Mouse (Mus musculus): ENCODE measurements around the gene Thsd4. TPM values are rescaled to one million over a fixed set of nuclear protein-coding genes. Genes with fewer than 3 reads are reported as not detected.
A peak's percentile ranks its signal among the peaks of the same experiment; 100 is the strongest.

Gene Thsd4
- polyA plus RNA-seq, 1 experiment from 2014 or later: 5.6 TPM

DNA sequence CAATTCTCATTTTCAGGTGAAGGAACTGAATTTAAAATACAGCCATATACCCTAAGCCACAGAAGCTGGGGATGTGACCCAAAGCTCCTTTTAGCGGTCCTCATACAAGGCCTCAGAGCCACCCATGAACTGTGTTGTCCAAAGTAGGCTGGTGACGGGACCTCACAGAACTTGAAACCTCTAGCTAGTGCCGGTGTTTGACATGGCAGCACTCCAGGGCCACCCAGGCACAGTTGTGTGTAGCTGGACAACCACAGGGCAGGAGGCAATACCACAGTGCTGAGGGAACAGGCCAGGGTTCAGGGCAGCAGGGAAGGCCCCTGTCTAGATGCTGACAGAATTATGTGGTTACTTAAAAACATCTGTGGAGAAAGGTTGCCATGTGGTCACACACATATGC lies 499.5 kb downstream of the Thsd4 start:
- ATAC-seq (ENCODE audit: low FRiP score, low TSS enrichment) (no peak), DNase-seq (no peak)
- Histone ChIP-seq H3K4me2 (ENCODE audit: low read length) (no peak overlapping the region), H3K27me3 (ENCODE audit: control insufficient read depth, insufficient read depth, low read length) (no peaks in the 10 kb centered on the region), H3K9ac (replicated peaks; ENCODE audit: low read length) (no peak overlapping the region), H3K4me3 (replicated peaks; ENCODE audit: low read depth, low read length) (no peak overlapping the region), H3K4me1 (ENCODE audit: control insufficient read depth, insufficient read depth, low read length) (peaks cover 8% of the 10 kb centered on the region), H3K9me3 (ENCODE audit: control insufficient read depth, low read length) (no peaks in the 10 kb centered on the region), H3K36me3 (ENCODE audit: control insufficient read depth, insufficient read depth, low read length) (no peaks in the 10 kb centered on the region), H3K27ac (replicated peaks; ENCODE audit: low read depth, low read length) (no peak overlapping the region)
- WGBS: 75% methylated on average over 3 of the region's 3 CpGs

DNA sequence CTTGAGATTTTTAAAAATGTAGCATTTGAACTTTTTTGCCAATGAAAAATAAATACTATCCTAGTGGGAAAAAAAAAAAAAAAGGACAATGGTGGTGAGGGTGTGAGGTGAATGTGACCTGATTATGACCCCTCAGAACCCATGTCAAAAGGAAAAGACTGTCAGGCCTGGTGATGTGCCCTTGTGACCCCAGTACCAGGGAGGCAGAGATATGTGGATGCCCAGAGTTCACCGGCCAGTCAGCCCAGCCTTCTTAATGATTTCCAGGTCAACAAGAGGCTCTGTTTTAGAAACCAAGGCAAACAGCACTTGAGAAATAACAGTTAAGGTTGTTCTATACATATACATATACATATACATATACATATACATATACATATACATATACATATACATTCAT lies 501.4 kb downstream of the Thsd4 start:
- Histone ChIP-seq H3K9me3 (ENCODE audit: control insufficient read depth, low read length) (no peaks in the 10 kb centered on the region), H3K27ac (replicated peaks; ENCODE audit: low read depth, low read length) (no peak overlapping the region), H3K4me3 (replicated peaks; ENCODE audit: low read depth, low read length) (no peak overlapping the region), H3K27me3 (ENCODE audit: control insufficient read depth, insufficient read depth, low read length) (no peaks in the 10 kb centered on the region), H3K9ac (replicated peaks; ENCODE audit: low read length) (no peak overlapping the region), H3K4me1 (ENCODE audit: control insufficient read depth, insufficient read depth, low read length) (peaks cover 7% of the 10 kb centered on the region), H3K4me2 (ENCODE audit: low read length) (no peak overlapping the region), H3K36me3 (ENCODE audit: control insufficient read depth, insufficient read depth, low read length) (no peaks in the 10 kb centered on the region)
- DNase-seq: no peak
- 48% methylated on average over 1 of the region's 1 CpGs for WGBS
- no peak for ATAC-seq (ENCODE audit: low FRiP score, low TSS enrichment)

DNA sequence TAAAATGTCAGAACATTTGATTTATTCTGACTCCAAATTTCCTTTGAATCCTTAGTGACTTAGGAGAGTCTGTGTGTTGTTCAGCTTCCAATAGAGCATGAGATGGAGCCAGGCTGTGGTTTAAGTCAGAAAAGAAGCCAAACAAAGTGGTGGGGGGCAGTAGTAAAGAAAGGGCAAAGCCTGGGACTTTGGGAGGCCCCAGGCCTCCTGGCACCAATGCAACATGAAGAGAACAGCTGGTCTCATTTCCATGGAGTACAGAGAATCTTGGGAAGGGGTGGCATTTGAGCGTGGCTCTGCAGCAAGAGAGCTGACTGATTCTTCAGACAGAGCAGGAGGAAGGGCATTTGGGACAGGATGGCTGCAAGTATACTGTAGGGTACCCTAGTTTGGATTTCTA lies 511.6 kb downstream of the Thsd4 start:
- Histone ChIP-seq H3K4me3 (replicated peaks; ENCODE audit: low read depth, low read length) (no peak overlapping the region), H3K4me2 (ENCODE audit: low read length) (no peak overlapping the region), H3K9ac (replicated peaks; ENCODE audit: low read length) (no peak overlapping the region), H3K27me3 (ENCODE audit: control insufficient read depth, insufficient read depth, low read length) (no peaks in the 10 kb centered on the region), H3K9me3 (ENCODE audit: control insufficient read depth, low read length) (no peaks in the 10 kb centered on the region), H3K27ac (replicated peaks; ENCODE audit: low read depth, low read length) (no peak overlapping the region), H3K4me1 (ENCODE audit: control insufficient read depth, insufficient read depth, low read length) (no peaks in the 10 kb centered on the region), H3K36me3 (ENCODE audit: control insufficient read depth, insufficient read depth, low read length) (no peaks in the 10 kb centered on the region)
- DNase-seq: no peak
- no peak for ATAC-seq (ENCODE audit: low FRiP score, low TSS enrichment)
- 68% methylated on average over 1 of the region's 1 CpGs for WGBS

DNA sequence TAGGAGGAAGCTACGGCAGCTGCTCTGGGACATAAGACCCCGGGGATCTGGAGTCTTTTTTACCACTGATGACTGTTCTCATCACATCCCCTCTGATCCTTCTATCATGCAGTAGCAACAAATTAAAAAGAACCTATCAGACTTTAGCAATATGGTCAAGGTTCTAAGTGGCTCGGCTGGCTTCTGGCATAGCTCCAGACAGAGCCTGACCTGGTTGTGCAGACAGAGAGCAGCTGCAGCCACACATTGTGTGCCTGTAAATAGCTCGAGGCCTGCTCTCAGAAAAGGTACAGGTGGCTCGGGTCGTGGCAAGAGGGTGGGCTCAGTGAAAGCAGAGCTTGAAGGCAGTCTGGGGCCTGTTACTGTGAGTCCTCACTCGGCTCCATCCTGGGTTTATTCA lies 512.9 kb downstream of the Thsd4 start:
- Histone ChIP-seq H3K9me3 (ENCODE audit: control insufficient read depth, low read length) (no peaks in the 10 kb centered on the region), H3K4me3 (replicated peaks; ENCODE audit: low read depth, low read length) (no peak overlapping the region), H3K36me3 (ENCODE audit: control insufficient read depth, insufficient read depth, low read length) (no peaks in the 10 kb centered on the region), H3K4me1 (ENCODE audit: control insufficient read depth, insufficient read depth, low read length) (no peaks in the 10 kb centered on the region), H3K4me2 (ENCODE audit: low read length) (no peak overlapping the region), H3K27me3 (ENCODE audit: control insufficient read depth, insufficient read depth, low read length) (no peaks in the 10 kb centered on the region), H3K9ac (replicated peaks; ENCODE audit: low read length) (no peak overlapping the region), H3K27ac (replicated peaks; ENCODE audit: low read depth, low read length) (no peak overlapping the region)
- DNase-seq (no peak), ATAC-seq (ENCODE audit: low FRiP score, low TSS enrichment) (no peak)
- 59% methylated on average over 7 of the region's 7 CpGs for WGBS

DNA sequence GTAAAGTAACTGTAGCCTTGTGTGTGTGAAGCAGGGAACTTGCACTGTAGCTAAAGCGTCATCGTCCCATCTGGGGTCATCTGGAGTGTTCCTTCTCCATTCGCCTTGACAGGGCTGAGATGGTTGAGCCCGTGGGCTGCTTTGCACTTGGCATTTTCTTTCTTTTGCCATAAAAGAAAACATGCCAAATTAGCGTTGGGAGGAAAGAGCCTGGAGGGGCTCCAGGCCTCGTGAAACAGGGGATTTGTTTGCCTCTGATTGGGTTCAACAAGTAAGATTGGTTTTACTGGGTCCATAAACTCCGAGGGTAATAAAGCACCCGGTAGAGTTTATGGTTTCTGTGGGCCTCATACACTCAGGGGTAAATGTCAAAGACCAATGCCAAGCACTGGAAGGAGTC lies 519.5 kb downstream of the Thsd4 start:
- no peaks in the 10 kb centered on the region for H3K36me3 ChIP-seq (ENCODE audit: control insufficient read depth, insufficient read depth, low read length)
- no peak for ATAC-seq (ENCODE audit: low FRiP score, low TSS enrichment)
- H3K27me3 ChIP-seq (ENCODE audit: control insufficient read depth, insufficient read depth, low read length): no peaks in the 10 kb centered on the region
- H3K9me3 ChIP-seq (ENCODE audit: control insufficient read depth, low read length): no peaks in the 10 kb centered on the region
- H3K27ac ChIP-seq (replicated peaks; ENCODE audit: low read depth, low read length): no peak overlapping the region
- H3K4me2 ChIP-seq (ENCODE audit: low read length): no peak overlapping the region
- WGBS: 90% methylated on average over 8 of the region's 8 CpGs
- no peak overlapping the region for H3K4me3 ChIP-seq (replicated peaks; ENCODE audit: low read depth, low read length)
- no peaks in the 10 kb centered on the region for H3K4me1 ChIP-seq (ENCODE audit: control insufficient read depth, insufficient read depth, low read length)
- H3K9ac ChIP-seq (replicated peaks; ENCODE audit: low read length): no peak overlapping the region
- DNase-seq: no peak

DNA sequence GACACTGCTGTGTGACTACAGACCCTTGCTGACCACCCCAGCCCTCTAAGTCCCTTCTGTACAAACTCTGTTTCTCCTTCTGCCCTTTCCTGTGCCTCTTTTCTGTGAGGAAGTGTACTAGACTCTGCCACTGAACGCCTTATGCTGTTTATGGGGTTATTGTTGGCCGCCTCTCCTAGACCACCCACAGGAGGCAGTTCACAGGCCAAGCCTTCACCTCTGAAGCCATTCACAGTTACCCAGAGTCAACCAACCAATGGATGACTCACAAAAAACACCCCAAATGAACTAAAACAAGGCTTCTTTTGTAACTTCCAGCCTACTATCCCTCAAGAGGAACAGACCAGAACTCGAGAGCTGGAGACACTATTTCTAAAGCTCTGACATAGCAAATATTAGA lies 520.4 kb downstream of the Thsd4 start:
- no peaks in the 10 kb centered on the region for H3K4me1 ChIP-seq (ENCODE audit: control insufficient read depth, insufficient read depth, low read length)
- H3K4me3 ChIP-seq (replicated peaks; ENCODE audit: low read depth, low read length): no peak overlapping the region
- H3K27ac ChIP-seq (replicated peaks; ENCODE audit: low read depth, low read length): no peak overlapping the region
- DNase-seq (no peak), ATAC-seq (ENCODE audit: low FRiP score, low TSS enrichment) (no peak)
- H3K27me3 ChIP-seq (ENCODE audit: control insufficient read depth, insufficient read depth, low read length): no peaks in the 10 kb centered on the region
- H3K9ac ChIP-seq (replicated peaks; ENCODE audit: low read length): no peak overlapping the region
- H3K4me2 ChIP-seq (ENCODE audit: low read length): no peak overlapping the region
- 80% methylated on average over 3 of the region's 3 CpGs for WGBS
- no peaks in the 10 kb centered on the region for H3K36me3 ChIP-seq (ENCODE audit: control insufficient read depth, insufficient read depth, low read length)
- no peaks in the 10 kb centered on the region for H3K9me3 ChIP-seq (ENCODE audit: control insufficient read depth, low read length)

DNA sequence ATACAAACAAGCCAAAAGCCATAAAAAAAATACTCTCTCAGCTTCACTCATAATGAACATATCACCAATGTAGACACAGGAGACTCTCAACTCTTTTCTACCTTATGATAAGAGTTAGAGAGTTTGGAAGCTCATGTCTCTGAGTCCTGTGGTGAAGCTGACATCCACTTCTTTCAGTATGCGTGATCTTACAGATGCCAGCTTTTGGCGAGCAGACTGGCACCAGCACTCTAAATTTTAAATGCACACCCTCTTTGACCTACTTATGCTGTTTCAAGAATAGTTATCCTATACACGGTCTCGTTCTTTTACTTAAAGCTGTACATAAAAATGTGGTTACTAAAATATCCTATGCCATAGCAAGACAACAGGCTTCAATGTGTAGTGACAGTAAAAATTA lies 524.1 kb downstream of the Thsd4 start:
- Histone ChIP-seq H3K4me3 (replicated peaks; ENCODE audit: low read depth, low read length) (no peak overlapping the region), H3K27ac (replicated peaks; ENCODE audit: low read depth, low read length) (no peak overlapping the region), H3K9ac (replicated peaks; ENCODE audit: low read length) (no peak overlapping the region), H3K4me2 (ENCODE audit: low read length) (no peak overlapping the region), H3K27me3 (ENCODE audit: control insufficient read depth, insufficient read depth, low read length) (no peaks in the 10 kb centered on the region), H3K4me1 (ENCODE audit: control insufficient read depth, insufficient read depth, low read length) (no peaks in the 10 kb centered on the region), H3K9me3 (ENCODE audit: control insufficient read depth, low read length) (no peaks in the 10 kb centered on the region), H3K36me3 (ENCODE audit: control insufficient read depth, insufficient read depth, low read length) (no peaks in the 10 kb centered on the region)
- no peak for DNase-seq
- WGBS: 93% methylated on average over 4 of the region's 4 CpGs
- ATAC-seq (ENCODE audit: low FRiP score, low TSS enrichment): no peak

DNA sequence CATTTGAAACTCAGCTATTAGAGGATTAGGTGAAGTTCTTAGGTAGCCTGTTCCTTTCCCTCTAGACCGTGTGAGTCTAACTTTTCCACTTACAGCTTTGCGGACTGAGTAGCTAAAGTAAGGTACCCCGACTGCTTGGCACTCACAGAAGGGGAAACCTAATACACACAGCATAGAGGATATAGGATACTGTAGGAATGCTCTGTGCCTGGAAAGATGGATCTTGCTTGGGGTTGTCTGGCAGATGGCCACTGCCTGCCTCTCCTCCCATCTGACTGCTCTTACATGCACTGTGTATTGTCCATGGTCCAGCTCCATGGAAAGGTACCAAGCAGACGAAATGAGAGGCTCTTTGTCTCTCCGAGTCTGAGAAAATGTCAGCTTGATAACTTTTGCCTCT lies 530.4 kb downstream of the Thsd4 start:
- Histone ChIP-seq H3K27me3 (ENCODE audit: control insufficient read depth, insufficient read depth, low read length) (no peaks in the 10 kb centered on the region), H3K9me3 (ENCODE audit: control insufficient read depth, low read length) (no peaks in the 10 kb centered on the region), H3K4me3 (replicated peaks; ENCODE audit: low read depth, low read length) (no peak overlapping the region), H3K4me2 (ENCODE audit: low read length) (no peak overlapping the region), H3K36me3 (ENCODE audit: control insufficient read depth, insufficient read depth, low read length) (no peaks in the 10 kb centered on the region), H3K4me1 (ENCODE audit: control insufficient read depth, insufficient read depth, low read length) (no peaks in the 10 kb centered on the region), H3K27ac (replicated peaks; ENCODE audit: low read depth, low read length) (no peak overlapping the region), H3K9ac (replicated peaks; ENCODE audit: low read length) (no peak overlapping the region)
- 78% methylated on average over 5 of the region's 5 CpGs for WGBS
- ATAC-seq (ENCODE audit: low FRiP score, low TSS enrichment): no peak
- no peak for DNase-seq

DNA sequence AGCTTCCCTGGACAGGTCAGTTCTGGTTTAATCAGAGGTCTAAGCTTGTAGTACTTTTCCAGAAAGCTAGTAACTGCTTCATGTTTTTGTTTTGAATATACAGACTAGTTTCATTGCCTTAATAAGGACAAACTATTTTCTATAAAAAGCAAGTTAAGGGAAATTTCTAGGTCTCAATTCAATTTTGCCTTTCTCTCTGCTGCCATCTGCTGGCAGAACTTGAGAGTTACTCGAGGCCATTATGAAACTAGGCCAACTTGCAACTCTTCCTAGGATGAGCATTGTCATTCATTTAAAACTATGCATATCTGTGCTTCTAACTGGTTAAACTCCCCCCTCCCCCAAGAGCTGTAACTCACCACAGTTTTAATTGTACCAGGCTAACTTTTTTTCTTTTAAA lies 532.0 kb downstream of the Thsd4 start:
- no peak overlapping the region for H3K9ac ChIP-seq (replicated peaks; ENCODE audit: low read length)
- H3K4me3 ChIP-seq (replicated peaks; ENCODE audit: low read depth, low read length): no peak overlapping the region
- no peaks in the 10 kb centered on the region for H3K9me3 ChIP-seq (ENCODE audit: control insufficient read depth, low read length)
- no peak overlapping the region for H3K4me2 ChIP-seq (ENCODE audit: low read length)
- no peaks in the 10 kb centered on the region for H3K27me3 ChIP-seq (ENCODE audit: control insufficient read depth, insufficient read depth, low read length)
- no peak for ATAC-seq (ENCODE audit: low FRiP score, low TSS enrichment)
- no peaks in the 10 kb centered on the region for H3K4me1 ChIP-seq (ENCODE audit: control insufficient read depth, insufficient read depth, low read length)
- WGBS: 0% methylated on average over 1 of the region's 1 CpGs
- no peaks in the 10 kb centered on the region for H3K36me3 ChIP-seq (ENCODE audit: control insufficient read depth, insufficient read depth, low read length)
- no peak overlapping the region for H3K27ac ChIP-seq (replicated peaks; ENCODE audit: low read depth, low read length)
- DNase-seq: peak; percentile 90

Data from midbrain, embryonic 14.5 days (tissue).